Mouse (Mus musculus) limb, embryonic 15.5 days (tissue): Measurements from ENCODE around the gene Retsat. TPM values are rescaled to one million over a fixed set of nuclear protein-coding genes. Genes with fewer than 3 reads are reported as not detected.

Source experiments
- ATAC-seq: fragments of 200-750 bp; cut with Nextera tagmentation; 2 replicates; pipeline ENCODE4 v1.8.0; 2017; ENCODE audit warnings: low read depth, moderate TSS enrichment; ENCODE audit not compliant: insufficient number of reproducible peaks, low FRiP score, low TSS enrichment
- H3K27ac ChIP-seq: fragments of 300-500 bp; sonication (generic); 2 replicates; pipeline ENCODE4 v1.5.1; 2015; ENCODE audit warnings: moderate library complexity, mild to moderate bottlenecking, inconsistent platforms
- H3K27me3 ChIP-seq: fragments of 300-500 bp; sonication (generic); 2 replicates; pipeline ENCODE4 v1.6.1; 2015; ENCODE audit warnings: inconsistent platforms
- H3K36me3 ChIP-seq: fragments of 300-500 bp; sonication (generic); 2 replicates; pipeline ENCODE4 v1.6.1; 2015; ENCODE audit warnings: inconsistent platforms
- H3K4me1 ChIP-seq: fragments of 300-500 bp; sonication (generic); 2 replicates; pipeline ENCODE4 v1.6.1; 2015; ENCODE audit warnings: inconsistent platforms
- H3K4me2 ChIP-seq: fragments of 300-500 bp; sonication (generic); 2 replicates; pipeline ENCODE4 v1.6.1; 2015; ENCODE audit warnings: mild to moderate bottlenecking, inconsistent platforms
- H3K4me3 ChIP-seq: fragments of 300-500 bp; sonication (generic); 2 replicates; pipeline ENCODE4 v1.5.1; 2015; ENCODE audit warnings: mild to moderate bottlenecking, inconsistent platforms
- H3K9ac ChIP-seq: fragments of 300-500 bp; sonication (generic); 2 replicates; pipeline ENCODE4 v1.6.1; 2015; ENCODE audit warnings: inconsistent platforms
- H3K9me3 ChIP-seq: fragments of 300-500 bp; sonication (generic); 2 replicates; pipeline ENCODE4 v1.6.1; 2016; ENCODE audit warnings: inconsistent platforms
- WGBS: fragments of 180-500 bp; shearing (Covaris S2); methylation state at CpG from one replicate; pipeline ENCODE4 v1.1.7; 2015; 5-methylcytosine and 5-hydroxymethylcytosine counted together
- polyA plus RNA-seq: library from polyadenylated mRNA; unstranded; fragments of >200 nt; fragmentation: Nextera tagmentation; extraction: Ambion mirVana; gene quantifications from 2 replicates; pipeline ENCODE4 v1.2.1, GENCODE M21; 2015

Retsat gene
- polyA plus RNA-seq, 1 experiment from 2014 or later: 16.3 TPM

DNA sequence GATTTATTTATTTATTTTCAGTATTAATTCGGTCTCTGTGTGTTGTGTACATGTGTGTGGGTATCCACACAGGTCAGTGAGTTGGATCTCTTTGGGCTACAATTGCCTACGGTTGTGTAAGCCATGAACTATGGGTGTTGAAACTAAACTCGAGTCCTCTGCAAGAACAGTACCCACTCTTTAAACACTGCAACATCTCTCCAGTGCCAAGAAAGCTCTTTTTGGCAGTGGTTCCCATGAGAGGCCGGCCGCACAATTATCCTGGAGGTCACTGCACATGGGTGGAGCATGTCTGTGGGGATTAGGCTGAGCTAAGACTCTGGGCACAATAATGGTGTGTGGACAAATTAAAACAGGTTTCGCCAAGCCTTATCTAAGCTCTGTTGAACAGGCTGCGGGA lies 55.1 kb downstream of the Retsat start:
- ATAC-seq: no peak
- peak overlapping the region; percentile 19; the same call in 1 of the 2 replicates for H3K27ac ChIP-seq

DNA sequence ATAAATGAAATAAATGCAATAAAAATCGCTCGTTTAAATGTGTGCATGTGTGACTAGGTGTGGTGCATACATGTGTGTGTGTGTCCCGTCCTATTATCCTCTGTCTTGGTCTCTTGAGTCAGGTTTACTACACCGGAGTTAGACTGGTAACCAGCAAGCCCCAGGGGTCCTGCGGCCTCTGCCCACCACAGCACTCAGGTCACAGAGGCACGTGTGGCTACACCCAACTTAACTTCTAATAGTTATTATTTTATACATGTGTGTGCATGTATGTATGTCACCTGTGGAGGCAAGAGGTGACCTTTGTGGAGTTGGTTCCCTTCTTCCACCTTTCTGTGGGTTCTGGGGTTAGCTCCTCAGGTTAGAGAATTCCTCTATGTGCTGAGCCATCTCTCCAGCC lies 56.1 kb downstream of the Retsat start:
- Histone ChIP-seq H3K9ac (no peak overlapping the region), H3K27me3 (no peaks in the 10 kb centered on the region), H3K4me2 (no peak overlapping the region), H3K27ac (peak overlapping the region; percentile 94; the same call in 1 of the 2 replicates), H3K36me3 (no peaks in the 10 kb centered on the region), H3K4me1 (peaks cover 64% of the 10 kb centered on the region), H3K9me3 (no peaks in the 10 kb centered on the region), H3K4me3 (no peak overlapping the region)
- ATAC-seq: no peak
- WGBS: 72% methylated on average over 6 of the region's 6 CpGs

More for the DNA sequence above, 55.1 kb downstream of the Retsat start:
- H3K36me3 ChIP-seq: 0 out of 2 replicates have a peak, but pooled peaks cover 4% of the 10 kb centered on the region
- no peak overlapping the region for H3K4me2 ChIP-seq
- no peak overlapping the region for H3K4me3 ChIP-seq
- 58% methylated on average over 7 of the region's 7 CpGs for WGBS
- H3K4me1 ChIP-seq: peaks cover 68% of the 10 kb centered on the region
- no peaks in the 10 kb centered on the region for H3K9me3 ChIP-seq
- H3K27me3 ChIP-seq: no peaks in the 10 kb centered on the region
- no peak overlapping the region for H3K9ac ChIP-seq

DNA sequence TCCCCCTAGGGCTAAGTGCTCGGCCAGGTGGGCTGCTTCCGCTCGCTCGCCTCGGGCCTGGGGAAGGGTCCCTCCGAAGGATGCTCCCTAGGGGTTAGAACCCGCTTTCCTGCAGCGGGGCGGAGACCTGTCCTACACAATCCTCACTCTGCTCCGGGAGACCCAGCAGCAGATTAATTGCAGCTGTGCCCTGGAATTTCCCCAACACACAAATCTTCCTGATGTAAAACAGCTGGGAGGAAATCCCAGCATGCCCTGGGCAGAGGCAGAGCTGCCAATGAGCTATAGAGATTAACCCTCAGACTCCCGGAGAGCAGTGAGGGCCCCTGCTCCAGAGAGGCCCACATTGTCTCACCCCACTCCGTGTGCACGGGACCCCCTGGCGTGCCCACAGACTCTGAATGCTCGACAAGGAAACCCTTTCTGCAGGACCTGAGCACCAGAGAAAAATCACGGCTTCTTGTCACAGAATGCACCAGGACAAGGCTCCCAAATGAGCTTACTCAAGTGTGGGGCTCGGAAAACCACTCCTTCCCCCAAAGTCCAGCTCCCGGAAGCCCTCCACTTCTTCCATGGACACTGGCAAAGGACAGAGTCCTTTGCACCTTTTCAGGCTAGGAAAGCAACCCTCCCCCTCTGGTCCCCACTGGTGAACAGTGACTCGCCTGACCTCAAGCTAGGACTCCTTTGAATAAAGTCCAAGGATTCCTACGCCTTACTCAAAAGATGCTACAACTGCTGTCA lies 57.2 kb downstream of the Retsat start:
- peak overlapping the region; percentile 94 for H3K27ac ChIP-seq
- no peaks in the 10 kb centered on the region for H3K36me3 ChIP-seq
- peak overlapping the region; percentile 39 for H3K4me3 ChIP-seq
- H3K4me2 ChIP-seq: peak overlapping the region; percentile 62
- no peaks in the 10 kb centered on the region for H3K9me3 ChIP-seq
- peak; percentile 87 for ATAC-seq
- H3K27me3 ChIP-seq: no peaks in the 10 kb centered on the region
- no peak overlapping the region for H3K9ac ChIP-seq
- WGBS: 3% methylated on average over 20 of the region's 20 CpGs
- peaks cover 69% of the 10 kb centered on the region for H3K4me1 ChIP-seq

DNA sequence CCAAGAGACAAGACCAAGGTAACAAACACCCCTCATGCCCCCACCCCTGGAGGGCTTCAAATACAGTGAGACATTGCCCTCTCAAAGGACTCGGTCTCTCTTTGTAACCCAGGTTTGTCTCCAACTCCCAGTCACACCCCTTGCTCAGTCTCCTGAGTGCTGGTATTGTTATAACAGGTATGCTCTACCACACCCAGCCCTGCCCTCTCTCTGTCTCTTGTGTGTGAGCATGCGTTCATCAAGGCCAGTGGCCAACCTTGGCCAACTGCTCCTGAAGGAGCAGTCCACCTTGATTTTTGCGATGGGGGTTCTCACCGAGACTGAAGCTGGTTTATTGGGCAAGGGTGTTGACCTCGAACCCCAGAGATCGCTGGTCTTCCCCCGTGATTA lies 57.8 kb downstream of the Retsat start:
- H3K27me3 ChIP-seq: no peaks in the 10 kb centered on the region
- no peaks in the 10 kb centered on the region for H3K9me3 ChIP-seq
- H3K4me1 ChIP-seq: peaks cover 69% of the 10 kb centered on the region
- peak overlapping the region; percentile 39 for H3K4me3 ChIP-seq
- WGBS: 46% methylated on average over 7 of the region's 7 CpGs
- no peak for ATAC-seq
- H3K27ac ChIP-seq: peak overlapping the region; percentile 94
- H3K9ac ChIP-seq: no peak overlapping the region
- peak overlapping the region; percentile 62 for H3K4me2 ChIP-seq
- H3K36me3 ChIP-seq: no peaks in the 10 kb centered on the region

DNA sequence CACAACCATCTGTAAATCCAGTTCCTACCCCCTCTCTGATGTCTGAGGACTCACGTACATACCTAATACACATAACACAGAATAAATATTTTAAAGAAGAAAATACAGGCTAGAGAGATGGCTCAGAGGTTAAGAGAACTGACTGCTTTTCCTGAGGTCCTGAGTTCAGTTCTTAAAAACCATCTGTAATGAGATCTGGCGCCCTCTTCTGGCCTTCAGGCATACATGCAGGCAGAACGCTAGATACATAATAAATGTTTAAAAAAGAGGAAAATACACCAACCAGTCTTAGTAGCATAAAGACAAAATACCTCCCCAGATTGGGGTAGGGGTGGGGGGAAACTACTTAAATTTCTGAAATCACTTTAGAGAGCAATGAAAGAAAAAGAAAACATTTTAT lies 59.7 kb downstream of the Retsat start:
- Histone ChIP-seq H3K4me3 (no peak overlapping the region), H3K4me2 (no peak overlapping the region), H3K9me3 (no peaks in the 10 kb centered on the region), H3K4me1 (peaks cover 79% of the 10 kb centered on the region), H3K27me3 (no peaks in the 10 kb centered on the region), H3K36me3 (no peaks in the 10 kb centered on the region), H3K27ac (no peak overlapping the region), H3K9ac (no peak overlapping the region)
- WGBS: 52% methylated on average over 3 of the region's 3 CpGs
- no peak for ATAC-seq

Other genes with a start within 250 kb of the Retsat start
- gene Tmem150a, start 243.0 kb upstream of the Retsat start, polyA plus RNA-seq: 12.6 and 13.8 TPM in 2 replicates
- 97.2 and 99.0 TPM in 2 replicates for gene Rnf181, start 231.5 kb upstream of the Retsat start, polyA plus RNA-seq
- 20.5 and 22.2 TPM in 2 replicates for gene Vamp5, start 218.0 kb upstream of the Retsat start, polyA plus RNA-seq
- 174 and 184 TPM in 2 replicates for gene Vamp8, start 207.8 kb upstream of the Retsat start, polyA plus RNA-seq
- 48.0 and 52.6 TPM in 2 replicates for gene Ggcx, start 184.2 kb upstream of the Retsat start, polyA plus RNA-seq
- 334 and 355 TPM in 2 replicates for gene Mat2a, start 158.9 kb upstream of the Retsat start, polyA plus RNA-seq
- 0.17 and 0.36 TPM in 2 replicates for gene Sh2d6, start 76.8 kb upstream of the Retsat start, polyA plus RNA-seq
- gene Capg, start 54.1 kb upstream of the Retsat start, polyA plus RNA-seq: 123 and 127 TPM in 2 replicates
- 18.2 and 18.8 TPM in 2 replicates for gene Elmod3, start 62 bp upstream of the Retsat start, polyA plus RNA-seq
- gene Tgoln1, start 18.5 kb downstream of the Retsat start, polyA plus RNA-seq: 25.6 and 25.8 TPM in 2 replicates
- 34.8 and 39.0 TPM in 2 replicates for gene Tcf7l1, start 190.8 kb downstream of the Retsat start, polyA plus RNA-seq